Mouse (Mus musculus) forebrain, embryonic 12.5 days (tissue): Measurements from ENCODE around the gene Olfr104-ps. TPM values are rescaled to one million over a fixed set of nuclear protein-coding genes. Genes with fewer than 3 reads are reported as not detected.

Experiments
- ATAC-seq: fragments of 200-750 bp; cut with Nextera tagmentation; 2 replicates; pipeline ENCODE4 v1.8.0; 2017; ENCODE audit warnings: moderate TSS enrichment; ENCODE audit not compliant: low FRiP score
- H3K27ac ChIP-seq: fragments of 300-500 bp; sonication (generic); 2 replicates; pipeline ENCODE4 v1.5.1; 2016; ENCODE audit warnings: mild to moderate bottlenecking
- H3K27me3 ChIP-seq: fragments of 300-500 bp; sonication (generic); 2 replicates; pipeline ENCODE4 v1.6.1; 2016; ENCODE audit warnings: mild to moderate bottlenecking
- H3K36me3 ChIP-seq: fragments of 300-500 bp; sonication (generic); replicated peaks from 2 replicates; pipeline ENCODE4 v1.6.1; 2016; ENCODE audit warnings: mild to moderate bottlenecking
- H3K4me1 ChIP-seq: fragments of 300-500 bp; sonication (generic); 2 replicates; pipeline ENCODE4 v1.6.1; 2016
- H3K4me2 ChIP-seq: fragments of 300-500 bp; sonication (generic); 2 replicates; pipeline ENCODE4 v1.6.1; 2016; ENCODE audit warnings: mild to moderate bottlenecking, moderate library complexity
- H3K4me3 ChIP-seq: fragments of 300-500 bp; sonication (generic); replicated peaks from 2 replicates; pipeline ENCODE4 v1.5.1; 2016; ENCODE audit warnings: mild to moderate bottlenecking
- H3K9ac ChIP-seq: fragments of 300-500 bp; sonication (generic); 2 replicates; pipeline ENCODE4 v1.6.1; 2016; ENCODE audit warnings: mild to moderate bottlenecking
- H3K9me3 ChIP-seq: fragments of 300-500 bp; sonication (generic); 2 replicates; pipeline ENCODE4 v1.6.1; 2016
- WGBS: fragments of 180-500 bp; shearing (Covaris S2); methylation state at CpG from one replicate; pipeline ENCODE4 v1.1.7; 2016; 5-methylcytosine and 5-hydroxymethylcytosine counted together
- polyA plus RNA-seq: library from polyadenylated mRNA; unstranded; fragments of >200 nt; fragmentation: Nextera tagmentation; extraction: Ambion mirVana; gene quantifications from 2 replicates; pipeline ENCODE4 v1.2.1, GENCODE M21; 2016

Gene Olfr104-ps
- polyA plus RNA-seq = not detected in 2 replicates

DNA sequence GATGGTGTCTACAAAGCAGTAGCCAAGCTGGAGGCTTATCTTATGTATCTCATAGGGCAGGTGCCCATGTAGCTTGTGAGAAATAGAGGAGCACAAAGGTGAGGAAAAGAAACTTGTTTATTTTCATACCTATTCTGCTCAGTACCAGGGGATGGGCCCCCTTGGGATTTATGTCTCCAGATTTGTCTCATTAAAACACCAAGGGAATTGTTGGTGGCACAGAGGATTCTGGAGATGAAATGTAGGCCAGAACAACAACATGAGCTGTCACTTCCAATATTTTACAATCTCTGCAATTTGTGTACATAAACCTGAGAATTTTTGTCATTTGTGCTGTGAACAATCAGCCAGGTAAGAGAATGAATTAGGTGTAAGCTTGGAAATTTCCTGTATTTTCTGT lies at the start of gene Olfr104-ps:
Olfr104-ps (plus strand) TSS at position 301 of the 400 bp plus-strand sequence.
- Histone ChIP-seq H3K4me2 (no peak within 1 kb of the TSS), H3K27me3 (no peaks in the 10 kb centered on the region), H3K4me1 (no peaks in the 10 kb centered on the region), H3K9ac (no peak within 1 kb of the TSS), H3K4me3 (no peak within 1 kb of the TSS), H3K36me3 (no peaks in the 10 kb centered on the region), H3K27ac (no peak within 1 kb of the TSS), H3K9me3 (no peaks in the 10 kb centered on the region)
- no peak for ATAC-seq

GRCm38 (mm10) chr17:37310146-37310699 lies 49.2 kb upstream of the Olfr104-ps start:
- Histone ChIP-seq H3K4me3 (no peak overlapping the region), H3K9me3 (no peaks in the 10 kb centered on the region), H3K4me2 (no peak overlapping the region), H3K9ac (no peak overlapping the region), H3K27ac (no peak overlapping the region), H3K4me1 (no peaks in the 10 kb centered on the region), H3K27me3 (no peaks in the 10 kb centered on the region), H3K36me3 (no peaks in the 10 kb centered on the region)
- 52% methylated on average over 2 of the region's 2 CpGs for WGBS
- ATAC-seq = no peak

DNA sequence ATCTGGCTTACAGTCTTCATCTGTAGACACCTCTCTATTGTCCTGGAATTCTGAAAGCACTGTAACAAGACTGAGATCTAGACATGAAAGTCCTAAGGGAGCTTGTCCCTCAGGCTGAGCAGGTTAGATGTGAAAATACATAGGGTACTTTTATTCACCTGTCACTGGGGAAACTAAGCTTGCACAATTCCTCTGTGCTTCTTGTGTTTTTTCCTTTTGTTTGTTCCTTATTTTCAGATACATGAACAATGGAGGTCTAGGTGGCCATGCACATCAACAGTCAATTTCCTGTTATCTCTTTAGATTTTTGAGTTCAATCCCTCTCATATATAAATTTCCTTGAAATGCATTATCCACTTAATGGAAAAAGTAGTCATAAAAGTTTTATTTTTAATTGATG lies 42.4 kb upstream of the Olfr104-ps start, which contains the start of gene Olfr102:
Olfr102 (minus strand) TSS at position 101 of the 400 bp plus-strand sequence.
- no peaks in the 10 kb centered on the region for H3K36me3 ChIP-seq
- no peaks in the 10 kb centered on the region for H3K4me1 ChIP-seq
- H3K27ac ChIP-seq = no peak within 1 kb of the TSS
- H3K9ac ChIP-seq = no peak within 1 kb of the TSS
- H3K4me2 ChIP-seq = no peak within 1 kb of the TSS
- no peak for ATAC-seq
- H3K27me3 ChIP-seq = no peaks in the 10 kb centered on the region
- H3K9me3 ChIP-seq = no peaks in the 10 kb centered on the region
- no peak within 1 kb of the TSS for H3K4me3 ChIP-seq

- 95% methylated on average over 2 of the region's 2 CpGs for WGBS
- ATAC-seq = no peak
- no peak within 1 kb of the TSS for H3K27ac ChIP-seq
- H3K27me3 ChIP-seq = no peaks in the 10 kb centered on the region
- no peaks in the 10 kb centered on the region for H3K36me3 ChIP-seq
- no peaks in the 10 kb centered on the region for H3K9me3 ChIP-seq
- no peak within 1 kb of the TSS for H3K9ac ChIP-seq
- no peaks in the 10 kb centered on the region for H3K4me1 ChIP-seq
- no peak within 1 kb of the TSS for H3K4me2 ChIP-seq
- no peak within 1 kb of the TSS for H3K4me3 ChIP-seq
These were observed 19.8 kb upstream of the Olfr104-ps start, which contains the start of gene Olfr103 for GRCm38 (mm10) chr17:37339598-37339997. Olfr103 (minus strand) TSS chr17:37339698.

- no peak for ATAC-seq
- no peaks in the 10 kb centered on the region for H3K9me3 ChIP-seq
- H3K4me1 ChIP-seq = no peaks in the 10 kb centered on the region
- no peak within 1 kb of the TSS for H3K4me2 ChIP-seq
- H3K4me3 ChIP-seq = no peak within 1 kb of the TSS
- H3K9ac ChIP-seq = no peak within 1 kb of the TSS
- no peaks in the 10 kb centered on the region for H3K27me3 ChIP-seq
- H3K36me3 ChIP-seq = no peaks in the 10 kb centered on the region
- no peak within 1 kb of the TSS for H3K27ac ChIP-seq
These were observed 19.4 kb downstream of the Olfr104-ps start, which contains the start of gene Olfr105-ps for GRCm38 (mm10) chr17:37378733-37379132. Olfr105-ps (plus strand) TSS chr17:37379033.

- no peaks in the 10 kb centered on the region for H3K27me3 ChIP-seq
- no peaks in the 10 kb centered on the region for H3K4me1 ChIP-seq
- WGBS = 93% methylated on average over 1 of the region's 1 CpGs
- no peaks in the 10 kb centered on the region for H3K9me3 ChIP-seq
- no peak for ATAC-seq
- H3K4me3 ChIP-seq = no peak within 1 kb of the TSS
- no peaks in the 10 kb centered on the region for H3K36me3 ChIP-seq
- no peak within 1 kb of the TSS for H3K9ac ChIP-seq
- no peak within 1 kb of the TSS for H3K4me2 ChIP-seq
- no peak within 1 kb of the TSS for H3K27ac ChIP-seq
These were observed 30.7 kb downstream of the Olfr104-ps start, which contains the start of gene Olfr106-ps for GRCm38 (mm10) chr17:37390093-37390492. Olfr106-ps (plus strand) TSS chr17:37390393.

GRCm38 (mm10) chr17:37398926-37399325 lies 39.5 kb downstream of the Olfr104-ps start, which contains the start of gene Olfr107:
Olfr107 (plus strand) TSS chr17:37399226.
- H3K4me2 ChIP-seq = no peak within 1 kb of the TSS
- no peak for ATAC-seq
- no peak within 1 kb of the TSS for H3K27ac ChIP-seq
- no peaks in the 10 kb centered on the region for H3K36me3 ChIP-seq
- no peak within 1 kb of the TSS for H3K4me3 ChIP-seq
- no peaks in the 10 kb centered on the region for H3K4me1 ChIP-seq
- WGBS = 81% methylated on average over 3 of the region's 3 CpGs
- no peaks in the 10 kb centered on the region for H3K27me3 ChIP-seq
- H3K9me3 ChIP-seq = no peaks in the 10 kb centered on the region
- no peak within 1 kb of the TSS for H3K9ac ChIP-seq

DNA sequence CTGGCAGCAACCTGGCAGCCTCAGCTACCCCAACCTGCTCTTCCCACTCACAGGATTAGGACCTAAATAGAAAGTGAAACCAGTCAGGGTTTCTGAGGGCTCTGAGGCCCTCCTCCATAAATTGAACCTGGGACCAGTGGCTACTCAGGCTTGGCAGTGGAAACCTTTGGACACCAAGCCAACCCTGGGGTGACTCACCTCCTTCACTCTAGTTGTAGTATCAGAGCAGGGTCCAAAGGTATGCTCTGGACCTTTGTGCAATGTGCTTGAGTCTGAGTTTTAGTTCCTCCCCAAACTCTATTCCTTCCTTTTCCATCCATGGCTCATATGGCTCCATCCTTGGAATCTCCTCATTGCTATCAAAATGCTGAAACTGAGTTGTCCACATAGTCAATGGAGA lies 54.0 kb downstream of the Olfr104-ps start:
- no peak overlapping the region for H3K4me2 ChIP-seq
- no peaks in the 10 kb centered on the region for H3K4me1 ChIP-seq
- H3K27ac ChIP-seq = no peak overlapping the region
- H3K36me3 ChIP-seq = no peaks in the 10 kb centered on the region
- no peaks in the 10 kb centered on the region for H3K9me3 ChIP-seq
- no peak for ATAC-seq
- H3K9ac ChIP-seq = no peak overlapping the region
- H3K4me3 ChIP-seq = no peak overlapping the region
- H3K27me3 ChIP-seq = no peaks in the 10 kb centered on the region

Other genes with a start within 250 kb of the Olfr104-ps start
- not detected in 2 replicates for gene Olfr92, start 239.5 kb upstream of the Olfr104-ps start, polyA plus RNA-seq
- gene Olfr93, start 198.1 kb upstream of the Olfr104-ps start, polyA plus RNA-seq = not detected in 2 replicates
- not detected in 2 replicates for gene Ubd, start 165.7 kb upstream of the Olfr104-ps start, polyA plus RNA-seq
- not detected in 2 replicates for gene Olfr94, start 158.6 kb upstream of the Olfr104-ps start, polyA plus RNA-seq
- 0.06 TPM in 1 of 2 replicates, not detected in the other for gene Olfr95, start 146.5 kb upstream of the Olfr104-ps start, polyA plus RNA-seq
- gene Olfr96, start 139.4 kb upstream of the Olfr104-ps start, polyA plus RNA-seq = not detected in 2 replicates
- gene Olfr97, start 122.3 kb upstream of the Olfr104-ps start, polyA plus RNA-seq = not detected in 2 replicates
- gene Olfr98, start 95.8 kb upstream of the Olfr104-ps start, polyA plus RNA-seq = not detected in 2 replicates
- gene H2-M3, start 89.4 kb upstream of the Olfr104-ps start, polyA plus RNA-seq = 1.00 and 1.5 TPM in 2 replicates
- gene Olfr99, start 76.1 kb upstream of the Olfr104-ps start, polyA plus RNA-seq = not detected in 2 replicates
- not detected in 2 replicates for gene Olfr101, start 55.3 kb upstream of the Olfr104-ps start, polyA plus RNA-seq
- not detected in 2 replicates for gene Olfr102, start 42.5 kb upstream of the Olfr104-ps start, polyA plus RNA-seq
- gene Olfr103, start 19.9 kb upstream of the Olfr104-ps start, polyA plus RNA-seq = not detected in 2 replicates
- not detected in 2 replicates for gene Olfr105-ps, start 19.5 kb downstream of the Olfr104-ps start, polyA plus RNA-seq
- gene Olfr106-ps, start 30.8 kb downstream of the Olfr104-ps start, polyA plus RNA-seq = not detected in 2 replicates
- gene Olfr107, start 39.6 kb downstream of the Olfr104-ps start, polyA plus RNA-seq = not detected in 2 replicates
- not detected in 2 replicates for gene Olfr108, start 85.9 kb downstream of the Olfr104-ps start, polyA plus RNA-seq
- not detected in 2 replicates for gene Olfr109, start 99.3 kb downstream of the Olfr104-ps start, polyA plus RNA-seq
- gene H2-M2, start 124.0 kb downstream of the Olfr104-ps start, polyA plus RNA-seq = not detected in 2 replicates
- gene Olfr110, start 132.9 kb downstream of the Olfr104-ps start, polyA plus RNA-seq = not detected in 2 replicates
- not detected in 2 replicates for gene Olfr111, start 148.4 kb downstream of the Olfr104-ps start, polyA plus RNA-seq
- gene Olfr112, start 209.9 kb downstream of the Olfr104-ps start, polyA plus RNA-seq = not detected in 2 replicates
- not detected in 2 replicates for gene Olfr113, start 218.1 kb downstream of the Olfr104-ps start, polyA plus RNA-seq
- gene Olfr114, start 233.2 kb downstream of the Olfr104-ps start, polyA plus RNA-seq = not detected in 2 replicates